Mouse (Mus musculus) bone marrow, adult 2 months (tissue): ENCODE measurements around the gene Cfd.

Experiments
- CTCF ChIP-seq: fragments of 200-500 bp; IDR thresholded peaks from 2 replicates; pipeline ENCODE4 v1.5.1; 2011; ENCODE audit warnings: low read length, control low read depth; ENCODE audit not compliant: control insufficient read depth, insufficient read depth
- POLR2A ChIP-seq: fragments of 200-500 bp; IDR thresholded peaks from 2 replicates; pipeline ENCODE4 v1.6.1; 2011; ENCODE audit warnings: low read depth, mild to moderate bottlenecking, control low read depth, low read length, borderline replicate concordance; ENCODE audit not compliant: control insufficient read depth

- TF ChIP-seq CTCF (no peak), POLR2A (no peak)
These were observed 29.6 kb downstream of the Cfd start for GRCm38 (mm10) chr10:79920056-79920890.
